Mouse (Mus musculus): Measurements from ENCODE around the gene Emid1.
"Not testable (repeated sequence)": the region's sequence is repeated elsewhere in the genome, so short reads cannot be mapped to it uniquely, and the experiment has no call there.

The Emid1 gene

GRCm38 (mm10) chr11:5099576-5100183, 52.4 kb downstream of the Emid1 start:
- no peaks in the 10 kb centered on the region for H3K9me3 ChIP-seq (ENCODE audit: low read length)
- H3K36me3 ChIP-seq (ENCODE audit: insufficient read depth, low read length), result peaks cover 38% of the 10 kb centered on the region
- H3K27me3 ChIP-seq (ENCODE audit: insufficient read depth, low read length), result no peaks in the 10 kb centered on the region
- no peak for TF ChIP-seq POU5F1 (IDR thresholded peaks at IDR 0.05; ENCODE audit: borderline replicate concordance, low read length)
- no peak for TF ChIP-seq CTCF (conservative IDR thresholded peaks at IDR 0.05; ENCODE audit: low read length)
- TF ChIP-seq NANOG (IDR thresholded peaks at IDR 0.05; ENCODE audit: borderline replicate concordance, low read length), result no peak
- peak overlapping the region; percentile 98 for H3K4me3 ChIP-seq (replicated peaks; ENCODE audit: low read length)
- peaks cover 52% of the 10 kb centered on the region for H3K4me1 ChIP-seq (replicated peaks; ENCODE audit: low read depth, low read length)

GRCm38 (mm10) chr11:5098736-5099542, 53.1 kb downstream of the Emid1 start, which contains the start of the genes Rhbdd3 and Ewsr1:
TSS of gene Rhbdd3 (plus strand) at chr11:5098926.
TSS of gene Ewsr1 (minus strand) at chr11:5099266.
- no peak for TF ChIP-seq POU5F1 (IDR thresholded peaks at IDR 0.05; ENCODE audit: borderline replicate concordance, low read length)
- TF ChIP-seq CTCF (conservative IDR thresholded peaks at IDR 0.05; ENCODE audit: low read length), result no peak
- TF ChIP-seq NANOG (IDR thresholded peaks at IDR 0.05; ENCODE audit: borderline replicate concordance, low read length), result no peak
- no peaks in the 10 kb centered on the region for H3K27me3 ChIP-seq (ENCODE audit: insufficient read depth, low read length)
- H3K36me3 ChIP-seq (ENCODE audit: insufficient read depth, low read length), result peaks cover 36% of the 10 kb centered on the region
- no peaks in the 10 kb centered on the region for H3K9me3 ChIP-seq (ENCODE audit: low read length)
- H3K4me3 ChIP-seq (replicated peaks; ENCODE audit: low read length), result peak within 1 kb of the TSS; percentile 98
- peaks cover 59% of the 10 kb centered on the region for H3K4me1 ChIP-seq (replicated peaks; ENCODE audit: low read depth, low read length)

- TF ChIP-seq NANOG (IDR thresholded peaks at IDR 0.05; ENCODE audit: borderline replicate concordance, low read length), result no peak
- TF ChIP-seq CTCF (conservative IDR thresholded peaks at IDR 0.05; ENCODE audit: low read length), result no peak
- TF ChIP-seq POU5F1 (IDR thresholded peaks at IDR 0.05; ENCODE audit: borderline replicate concordance, low read length), result no peak
- H3K4me1 ChIP-seq (replicated peaks; ENCODE audit: low read depth, low read length), result peaks cover 66% of the 10 kb centered on the region
- no peaks in the 10 kb centered on the region for H3K27me3 ChIP-seq (ENCODE audit: insufficient read depth, low read length)
- H3K36me3 ChIP-seq (ENCODE audit: insufficient read depth, low read length), result peaks cover 36% of the 10 kb centered on the region
- peak overlapping the region; percentile 98 for H3K4me3 ChIP-seq (replicated peaks; ENCODE audit: low read length)
- H3K9me3 ChIP-seq (ENCODE audit: low read length), result no peaks in the 10 kb centered on the region
Observed at GRCm38 (mm10) chr11:5098035-5098735, 53.9 kb downstream of the Emid1 start.

- no peak for TF ChIP-seq CTCF (conservative IDR thresholded peaks at IDR 0.05; ENCODE audit: low read length)
- TF ChIP-seq POU5F1 (IDR thresholded peaks at IDR 0.05; ENCODE audit: borderline replicate concordance, low read length), result no peak
- no peak for TF ChIP-seq NANOG (IDR thresholded peaks at IDR 0.05; ENCODE audit: borderline replicate concordance, low read length)
- Histone ChIP-seq H3K36me3 (ENCODE audit: insufficient read depth, low read length) (peaks cover 37% of the 10 kb centered on the region), H3K4me1 (replicated peaks; ENCODE audit: low read depth, low read length) (peaks cover 68% of the 10 kb centered on the region), H3K27me3 (ENCODE audit: insufficient read depth, low read length) (no peaks in the 10 kb centered on the region), H3K4me3 (replicated peaks; ENCODE audit: low read length) (peak overlapping the region; percentile 98), H3K9me3 (ENCODE audit: low read length) (no peaks in the 10 kb centered on the region)
Observed at GRCm38 (mm10) chr11:5096480-5097020, 55.5 kb downstream of the Emid1 start.

GRCm38 (mm10) chr11:5095877-5096276, 56.2 kb downstream of the Emid1 start:
- peaks cover 39% of the 10 kb centered on the region for H3K36me3 ChIP-seq (ENCODE audit: insufficient read depth, low read length)
- TF ChIP-seq NANOG (IDR thresholded peaks at IDR 0.05; ENCODE audit: borderline replicate concordance, low read length) (no peak), CTCF (conservative IDR thresholded peaks at IDR 0.05; ENCODE audit: low read length) (no peak), POU5F1 (IDR thresholded peaks at IDR 0.05; ENCODE audit: borderline replicate concordance, low read length) (no peak)
- H3K27me3 ChIP-seq (ENCODE audit: insufficient read depth, low read length), result no peaks in the 10 kb centered on the region
- no peaks in the 10 kb centered on the region for H3K9me3 ChIP-seq (ENCODE audit: low read length)
- peak overlapping the region; percentile 98 for H3K4me3 ChIP-seq (replicated peaks; ENCODE audit: low read length)
- peaks cover 67% of the 10 kb centered on the region for H3K4me1 ChIP-seq (replicated peaks; ENCODE audit: low read depth, low read length)

GRCm38 (mm10) chr11:5091706-5092105, 60.4 kb downstream of the Emid1 start:
- H3K4me3 ChIP-seq (replicated peaks; ENCODE audit: low read length), result no peak overlapping the region

GRCm38 (mm10) chr11:5089147-5089546, 62.9 kb downstream of the Emid1 start:
- Histone ChIP-seq H3K9me3 (ENCODE audit: low read length) (no peaks in the 10 kb centered on the region), H3K36me3 (ENCODE audit: insufficient read depth, low read length) (peaks cover 98% of the 10 kb centered on the region), H3K4me1 (replicated peaks; ENCODE audit: low read depth, low read length) (peaks cover 44% of the 10 kb centered on the region), H3K27me3 (ENCODE audit: insufficient read depth, low read length) (no peaks in the 10 kb centered on the region), H3K4me3 (replicated peaks; ENCODE audit: low read length) (no peak overlapping the region)
- TF ChIP-seq CTCF (conservative IDR thresholded peaks at IDR 0.05; ENCODE audit: low read length) (no peak), POU5F1 (IDR thresholded peaks at IDR 0.05; ENCODE audit: borderline replicate concordance, low read length) (no peak), NANOG (IDR thresholded peaks at IDR 0.05; ENCODE audit: borderline replicate concordance, low read length) (no peak)

More at GRCm38 (mm10) chr11:5091706-5092105, 60.4 kb downstream of the Emid1 start:
- H3K4me1 ChIP-seq (replicated peaks; ENCODE audit: low read depth, low read length), result peaks cover 66% of the 10 kb centered on the region
- no peaks in the 10 kb centered on the region for H3K27me3 ChIP-seq (ENCODE audit: insufficient read depth, low read length)
- TF ChIP-seq POU5F1 (IDR thresholded peaks at IDR 0.05; ENCODE audit: borderline replicate concordance, low read length) (no peak), CTCF (conservative IDR thresholded peaks at IDR 0.05; ENCODE audit: low read length) (no peak), NANOG (IDR thresholded peaks at IDR 0.05; ENCODE audit: borderline replicate concordance, low read length) (no peak)
- H3K36me3 ChIP-seq (ENCODE audit: insufficient read depth, low read length), result peaks cover 76% of the 10 kb centered on the region
- H3K9me3 ChIP-seq (ENCODE audit: low read length), result no peaks in the 10 kb centered on the region

GRCm38 (mm10) chr11:5076843-5077242, 75.2 kb downstream of the Emid1 start:
- H3K4me3 ChIP-seq (replicated peaks; ENCODE audit: low read length); H3K9me3 ChIP-seq (ENCODE audit: low read length); H3K27me3 ChIP-seq (ENCODE audit: insufficient read depth, low read length): not testable (repeated sequence)
- peaks cover 34% of the 10 kb centered on the region for H3K4me1 ChIP-seq (replicated peaks; ENCODE audit: low read depth, low read length)
- peaks cover 88% of the 10 kb centered on the region for H3K36me3 ChIP-seq (ENCODE audit: insufficient read depth, low read length)
